Mouse (Mus musculus) stomach, embryonic 16.5 days (tissue): ENCODE results near the gene Usf3. TPM values are rescaled to one million over a fixed set of nuclear protein-coding genes. Genes with fewer than 3 reads are reported as not detected.

Experiments used
- ATAC-seq: fragments of 200-750 bp; cut with Nextera tagmentation; 2 replicates; pipeline ENCODE4 v1.8.0; 2017; ENCODE audit warnings: moderate number of reproducible peaks, moderate TSS enrichment; ENCODE audit not compliant: insufficient read depth, low FRiP score
- H3K27ac ChIP-seq: fragments of 300-500 bp; sonication (generic); 2 replicates; pipeline ENCODE4 v1.5.1; 2014; ENCODE audit warnings: low read length
- H3K27me3 ChIP-seq: fragments of 300-500 bp; sonication (generic); 2 replicates; pipeline ENCODE4 v1.6.1; 2014; ENCODE audit warnings: low read length, control low read depth, mixed read lengths; ENCODE audit not compliant: control insufficient read depth, insufficient read depth
- H3K36me3 ChIP-seq: fragments of 300-500 bp; sonication (generic); 2 replicates; pipeline ENCODE4 v1.6.1; 2014; ENCODE audit warnings: low read length; ENCODE audit not compliant: control insufficient read depth, insufficient read depth
- H3K4me1 ChIP-seq: fragments of 300-500 bp; sonication (generic); 2 replicates; pipeline ENCODE4 v1.6.1; 2014; ENCODE audit warnings: low read length, control low read depth, mixed read lengths; ENCODE audit not compliant: control insufficient read depth, insufficient read depth
- H3K4me2 ChIP-seq: fragments of 300-500 bp; sonication (generic); 2 replicates; pipeline ENCODE4 v1.6.1; 2014; ENCODE audit warnings: low read depth, low read length, mixed read lengths
- H3K4me3 ChIP-seq: fragments of 300-500 bp; sonication (generic); replicated peaks from 2 replicates; pipeline ENCODE4 v1.5.1; 2014; ENCODE audit warnings: mild to moderate bottlenecking, low read length
- H3K9ac ChIP-seq: fragments of 300-500 bp; sonication (generic); 2 replicates; pipeline ENCODE4 v1.6.1; 2014; ENCODE audit warnings: low read length
- H3K9me3 ChIP-seq: fragments of 300-500 bp; sonication (generic); replicated peaks from 2 replicates; pipeline ENCODE4 v1.6.1; 2016; ENCODE audit warnings: low read length, control low read depth; ENCODE audit not compliant: control insufficient read depth
- WGBS: fragments of 180-500 bp; shearing (Covaris S2); extraction: QIAGEN DNeasy Blood & Tissue Kit; methylation state at CpG from one replicate; pipeline ENCODE4 v1.1.7; 2014; 5-methylcytosine and 5-hydroxymethylcytosine counted together
- polyA plus RNA-seq: library from polyadenylated mRNA; unstranded; fragments of >200 nt; fragmentation: Nextera tagmentation; extraction: Ambion mirVana; gene quantifications from 2 replicates; pipeline ENCODE4 v1.2.1, GENCODE M21; 2015

Gene Usf3
- 2.7 and 3.3 TPM in 2 replicates for polyA plus RNA-seq

- peak within 1 kb of the TSS; percentile 82 for H3K4me2 ChIP-seq
- WGBS = under 1% methylated on average over 36 of the region's 77 CpGs
These were observed at the start of gene Usf3 for GRCm38 (mm10) chr16:44173155-44173941. Gene Usf3, plus strand, starts transcription at chr16:44173246.

GRCm38 (mm10) chr16:44123786-44124185 lies 49.3 kb upstream of the Usf3 start:
- H3K4me3 ChIP-seq = no peak overlapping the region
- no peaks in the 10 kb centered on the region for H3K9me3 ChIP-seq
- no peak overlapping the region for H3K4me2 ChIP-seq
- WGBS = 79% methylated on average over 2 of the region's 2 CpGs
- no peaks in the 10 kb centered on the region for H3K27me3 ChIP-seq
- H3K9ac ChIP-seq = no peak overlapping the region
- no peaks in the 10 kb centered on the region for H3K36me3 ChIP-seq
- no peak overlapping the region for H3K27ac ChIP-seq
- ATAC-seq = no peak
- H3K4me1 ChIP-seq = no peaks in the 10 kb centered on the region

More at GRCm38 (mm10) chr16:44173155-44173941, at the start of gene Usf3:
- Histone ChIP-seq H3K36me3 (no peaks in the 10 kb centered on the region), H3K27ac (peak within 1 kb of the TSS; percentile 96), H3K9ac (peak within 1 kb of the TSS; percentile 99), H3K4me3 (peak within 1 kb of the TSS; percentile 89), H3K4me1 (peaks cover 16% of the 10 kb centered on the region), H3K9me3 (no peaks in the 10 kb centered on the region), H3K27me3 (no peaks in the 10 kb centered on the region)
- ATAC-seq = peak; percentile 51

GRCm38 (mm10) chr16:44124713-44125112 lies 48.3 kb upstream of the Usf3 start:
- H3K4me1 ChIP-seq = no peaks in the 10 kb centered on the region
- H3K27me3 ChIP-seq = no peaks in the 10 kb centered on the region
- no peak for ATAC-seq
- H3K9ac ChIP-seq = no peak overlapping the region
- H3K27ac ChIP-seq = no peak overlapping the region
- H3K4me3 ChIP-seq = no peak overlapping the region
- H3K9me3 ChIP-seq = no peaks in the 10 kb centered on the region
- H3K4me2 ChIP-seq = no peak overlapping the region
- 90% methylated on average over 1 of the region's 1 CpGs for WGBS
- no peaks in the 10 kb centered on the region for H3K36me3 ChIP-seq

- Histone ChIP-seq H3K27ac (no peak overlapping the region), H3K9ac (no peak overlapping the region), H3K4me2 (no peak overlapping the region), H3K4me3 (no peak overlapping the region), H3K27me3 (no peaks in the 10 kb centered on the region), H3K9me3 (no peaks in the 10 kb centered on the region), H3K36me3 (no peaks in the 10 kb centered on the region), H3K4me1 (no peaks in the 10 kb centered on the region)
- 77% methylated on average over 2 of the region's 2 CpGs for WGBS
- no peak for ATAC-seq
These were observed 47.6 kb upstream of the Usf3 start for GRCm38 (mm10) chr16:44125436-44125835.

- Histone ChIP-seq H3K27me3 (no peaks in the 10 kb centered on the region), H3K4me3 (no peak overlapping the region), H3K9me3 (no peaks in the 10 kb centered on the region), H3K4me1 (no peaks in the 10 kb centered on the region), H3K9ac (no peak overlapping the region), H3K36me3 (no peaks in the 10 kb centered on the region), H3K27ac (no peak overlapping the region), H3K4me2 (no peak overlapping the region)
- no peak for ATAC-seq
- WGBS = 49% methylated on average over 4 of the region's 4 CpGs
These were observed 46.6 kb upstream of the Usf3 start for GRCm38 (mm10) chr16:44126437-44126836.

GRCm38 (mm10) chr16:44132300-44132699 lies 40.7 kb upstream of the Usf3 start:
- Histone ChIP-seq H3K9ac (no peak overlapping the region), H3K4me2 (no peak overlapping the region), H3K4me3 (no peak overlapping the region), H3K27ac (no peak overlapping the region), H3K4me1 (no peaks in the 10 kb centered on the region), H3K36me3 (no peaks in the 10 kb centered on the region), H3K9me3 (no peaks in the 10 kb centered on the region), H3K27me3 (no peaks in the 10 kb centered on the region)
- WGBS = 80% methylated on average over 4 of the region's 4 CpGs
- no peak for ATAC-seq

- H3K4me3 ChIP-seq = no peak overlapping the region
- ATAC-seq = no peak
- H3K27me3 ChIP-seq = no peaks in the 10 kb centered on the region
- no peak overlapping the region for H3K9ac ChIP-seq
- no peak overlapping the region for H3K4me2 ChIP-seq
- 65% methylated on average over 3 of the region's 3 CpGs for WGBS
- H3K36me3 ChIP-seq = no peaks in the 10 kb centered on the region
- H3K9me3 ChIP-seq = no peaks in the 10 kb centered on the region
- no peak overlapping the region for H3K27ac ChIP-seq
- peaks cover 5% of the 10 kb centered on the region; the same call in 1 of the 2 replicates for H3K4me1 ChIP-seq
These were observed 39.9 kb upstream of the Usf3 start for GRCm38 (mm10) chr16:44133187-44133586.

GRCm38 (mm10) chr16:44136511-44137021 lies 36.5 kb upstream of the Usf3 start:
- WGBS = 71% methylated on average over 6 of the region's 6 CpGs
- no peak overlapping the region for H3K4me2 ChIP-seq
- H3K9ac ChIP-seq = no peak overlapping the region
- H3K27me3 ChIP-seq = no peaks in the 10 kb centered on the region
- peaks cover 6% of the 10 kb centered on the region for H3K4me1 ChIP-seq
- H3K4me3 ChIP-seq = no peak overlapping the region
- H3K27ac ChIP-seq = no peak overlapping the region
- no peak for ATAC-seq
- H3K9me3 ChIP-seq = no peaks in the 10 kb centered on the region
- H3K36me3 ChIP-seq = no peaks in the 10 kb centered on the region

GRCm38 (mm10) chr16:44138377-44138978 lies 34.6 kb upstream of the Usf3 start:
- H3K9me3 ChIP-seq = no peaks in the 10 kb centered on the region
- no peaks in the 10 kb centered on the region for H3K36me3 ChIP-seq
- peak overlapping the region; percentile 99 for H3K27ac ChIP-seq
- peaks cover 8% of the 10 kb centered on the region for H3K4me1 ChIP-seq
- peak overlapping the region; percentile 93 for H3K4me2 ChIP-seq
- no peak for ATAC-seq
- H3K4me3 ChIP-seq = peak overlapping the region; percentile 92
- no peaks in the 10 kb centered on the region for H3K27me3 ChIP-seq
- under 1% methylated on average over 24 of the region's 24 CpGs for WGBS
- H3K9ac ChIP-seq = peak overlapping the region; percentile 82
